Mouse (Mus musculus): ENCODE results near the gene Rpl15.

The Rpl15 gene

DNA sequence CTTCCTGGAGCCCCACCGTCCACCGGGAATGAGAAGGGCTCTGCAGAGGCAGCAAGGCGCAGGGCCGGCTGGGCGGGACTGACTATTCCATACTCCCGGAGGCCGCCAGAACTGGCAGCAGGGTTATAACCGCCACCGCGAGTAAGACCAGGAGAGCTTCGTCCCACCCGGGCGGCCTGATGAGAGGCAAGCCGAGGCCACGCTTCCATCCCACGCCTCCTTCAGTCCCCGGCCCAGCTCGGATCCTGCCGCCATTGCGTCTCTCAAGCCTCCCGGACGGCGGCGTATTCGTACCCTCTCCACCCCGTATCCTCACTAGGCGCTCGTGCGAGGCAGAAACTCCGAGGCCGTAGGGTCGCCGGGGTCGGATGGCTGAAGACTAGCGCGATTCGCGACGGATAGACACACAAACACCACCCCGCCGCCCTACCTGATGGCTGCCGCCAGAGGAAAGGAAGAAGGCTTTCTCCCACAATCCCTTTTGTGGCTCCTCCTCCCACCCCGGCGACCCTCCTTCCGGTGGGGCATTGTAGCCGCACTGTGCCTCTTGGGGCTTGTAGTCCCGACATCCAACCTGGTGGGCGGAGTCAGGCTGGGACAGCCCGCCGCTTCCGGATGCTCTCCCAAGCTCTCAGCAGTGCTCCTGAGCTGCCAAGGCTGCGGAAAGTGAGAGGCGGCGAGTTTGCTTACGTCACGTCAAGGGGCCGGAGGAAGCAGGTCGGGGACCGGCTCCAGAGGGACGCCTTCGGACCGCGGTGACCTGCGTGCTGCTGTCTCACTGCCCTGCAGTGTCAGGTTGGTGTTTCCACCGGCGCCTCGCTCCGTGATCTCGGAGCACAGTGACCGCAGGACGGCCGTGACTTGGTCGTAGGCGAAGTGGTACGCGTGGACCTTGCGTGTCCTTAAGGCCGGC lies at the start of gene Rpl15, which contains the start of gene Nkiras1:
TSS of gene Rpl15 (minus strand) at position 863 of the 913 bp plus-strand sequence.
TSS of gene Nkiras1 (plus strand) at position 608 of the 913 bp plus-strand sequence.
- DNase-seq (ENCODE audit: low spot score): peak; percentile 98

DNA sequence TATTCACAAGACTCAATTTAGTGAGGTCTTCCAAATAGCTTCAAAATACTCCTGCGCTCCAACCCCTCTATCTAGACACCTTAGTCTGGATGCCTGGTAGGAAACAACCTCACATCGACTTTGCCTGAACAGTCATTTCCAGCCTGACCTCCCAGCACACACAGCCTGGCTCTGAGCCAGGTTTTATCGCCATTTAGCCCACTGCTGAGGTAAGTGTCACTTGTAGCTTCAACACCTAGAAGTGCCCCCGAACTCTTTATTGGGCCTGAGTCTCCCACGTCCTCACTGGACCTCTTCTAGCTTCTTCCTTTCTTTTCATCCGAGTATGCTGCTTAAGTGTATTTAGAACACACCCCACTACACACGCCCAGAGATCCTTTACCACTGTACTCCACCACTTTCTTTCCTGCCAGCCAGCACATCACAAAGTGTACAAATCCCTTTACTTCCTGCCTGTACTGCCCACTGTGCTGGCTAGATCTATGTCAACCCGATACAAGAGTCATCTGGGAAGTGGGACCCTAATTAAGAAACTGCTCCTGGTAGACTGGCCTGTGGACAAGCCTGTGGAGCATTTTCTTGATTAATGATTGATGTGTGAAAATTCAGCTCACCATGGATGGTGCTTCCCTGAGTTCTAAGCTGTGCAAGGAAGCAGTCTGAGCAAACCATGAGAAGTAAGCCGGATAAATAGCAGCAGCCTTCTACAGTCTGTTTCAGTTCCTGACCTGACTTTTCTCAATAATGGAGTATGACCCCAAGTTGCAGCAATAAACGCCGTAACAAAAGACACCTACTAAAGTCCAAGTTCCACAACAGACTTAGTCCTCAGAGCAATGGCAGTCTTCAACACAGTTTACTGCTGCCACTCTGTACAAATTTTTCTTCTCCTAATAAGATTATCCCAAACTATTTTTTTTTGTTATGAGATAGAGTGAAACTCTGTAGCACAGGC lies 46.5 kb upstream of the Rpl15 start:
- DNase-seq (ENCODE audit: low spot score): no peak

GRCm38 (mm10) chr14:18304165-18304564 lies 33.0 kb upstream of the Rpl15 start:
- DNase-seq (ENCODE audit: low spot score): no peak

DNA sequence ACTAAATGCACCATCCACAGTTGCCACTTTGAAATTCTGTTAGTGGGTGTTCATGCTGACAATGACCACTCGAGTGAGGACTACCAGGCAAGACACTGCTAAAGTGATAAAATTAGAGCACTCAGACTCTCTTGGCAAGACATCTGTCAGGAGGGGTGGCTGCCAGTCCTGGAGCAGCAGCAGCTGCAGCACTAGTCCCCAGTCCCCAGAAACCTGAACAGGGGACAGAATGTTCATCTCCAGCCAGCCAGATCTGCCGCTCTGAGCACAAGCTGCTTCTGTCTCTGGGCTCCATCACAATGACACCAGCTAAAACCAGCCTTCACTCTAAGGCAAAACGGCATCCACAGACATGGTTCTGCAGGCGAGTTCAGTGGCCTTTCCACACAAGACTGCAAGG lies 32.1 kb upstream of the Rpl15 start:
- DNase-seq (ENCODE audit: low spot score): no peak

GRCm38 (mm10) chr14:18302750-18303149 lies 31.6 kb upstream of the Rpl15 start:
- DNase-seq (ENCODE audit: low spot score): no peak

GRCm38 (mm10) chr14:18301591-18301990 lies 30.4 kb upstream of the Rpl15 start:
- DNase-seq (ENCODE audit: low spot score): no peak

- DNase-seq (ENCODE audit: low spot score): no peak
Observed at GRCm38 (mm10) chr14:18300676-18301075, 29.5 kb upstream of the Rpl15 start.

GRCm38 (mm10) chr14:18298874-18299273 lies 27.7 kb upstream of the Rpl15 start:
- DNase-seq (ENCODE audit: low spot score): no peak

DNA sequence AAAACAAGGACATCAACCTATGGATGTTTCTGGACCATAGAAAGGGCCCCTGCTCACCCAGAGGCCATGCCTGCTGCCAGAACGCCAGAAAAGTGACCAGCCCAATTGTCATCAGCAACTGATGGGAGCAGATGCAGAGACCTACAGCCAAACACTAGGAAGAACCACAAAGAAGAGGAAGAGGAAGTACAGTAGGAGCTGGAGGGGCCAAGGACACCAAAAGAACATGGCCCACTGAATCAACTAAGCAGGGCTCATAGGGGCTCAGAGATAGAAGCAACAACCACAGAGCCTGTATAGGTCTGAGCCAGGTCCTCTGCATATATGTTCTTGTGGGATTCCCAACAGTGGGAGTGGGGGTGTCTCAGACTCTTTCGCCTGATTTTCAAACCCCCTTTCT lies 26.2 kb upstream of the Rpl15 start:
- DNase-seq (ENCODE audit: low spot score): no peak

DNA sequence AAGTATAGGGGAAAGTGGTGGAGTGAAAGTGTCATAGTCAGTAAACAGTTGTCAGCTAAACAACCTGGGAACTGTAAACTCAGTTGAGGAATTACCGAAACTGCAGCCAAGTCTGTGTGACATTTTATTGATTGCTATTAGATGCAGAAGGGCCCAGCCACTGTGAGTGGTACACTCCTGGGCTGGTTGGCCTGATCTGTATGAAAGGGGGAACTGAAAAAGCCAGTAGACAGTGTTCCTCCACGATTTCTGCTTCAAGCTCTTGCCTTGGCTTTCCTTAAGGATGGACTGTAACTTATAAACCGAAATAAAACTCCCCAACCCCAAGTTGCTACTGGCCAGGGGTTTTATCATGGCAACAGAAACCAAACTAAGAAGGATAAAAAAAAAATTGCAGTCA lies 21.4 kb upstream of the Rpl15 start:
- no peak for DNase-seq (ENCODE audit: low spot score)

DNA sequence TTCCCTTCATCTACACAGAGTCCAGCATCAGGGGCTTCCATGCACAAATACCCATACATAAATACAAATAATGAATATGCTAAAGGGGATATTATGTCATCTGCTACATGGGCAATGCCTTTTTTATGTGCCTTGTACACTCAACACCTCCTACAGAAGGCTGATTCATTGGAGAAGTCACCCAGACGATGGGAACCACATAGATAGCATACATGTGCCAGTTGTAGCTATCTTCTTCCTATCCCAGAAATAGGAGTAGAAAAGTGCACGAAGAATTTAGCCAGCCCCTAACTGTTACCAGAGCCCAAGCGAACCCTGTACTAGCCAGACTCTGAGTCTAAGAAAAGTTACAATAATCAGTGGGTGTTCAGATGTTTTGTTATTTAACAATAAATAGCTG lies 20.9 kb upstream of the Rpl15 start:
- DNase-seq (ENCODE audit: low spot score): no peak

DNA sequence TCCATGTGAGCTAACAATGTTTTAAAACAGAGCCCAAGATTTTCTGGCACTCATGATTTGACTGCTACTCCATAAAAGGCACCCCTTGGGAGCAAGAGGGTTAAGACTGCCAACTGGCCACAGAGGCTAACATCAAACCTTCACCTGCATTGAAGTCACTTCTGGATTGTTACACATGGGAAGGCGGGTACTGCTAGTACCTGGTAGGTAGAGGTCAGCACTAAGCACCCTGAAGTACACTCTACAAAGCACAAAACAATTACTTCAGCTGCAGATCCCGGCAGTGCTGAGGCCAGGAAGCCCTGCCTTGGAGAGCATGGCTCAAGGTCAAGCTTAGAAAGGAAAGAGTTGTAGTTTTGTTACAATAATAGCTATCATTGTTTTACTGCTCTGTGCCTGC lies 16.2 kb upstream of the Rpl15 start:
- no peak for DNase-seq (ENCODE audit: low spot score)

DNA sequence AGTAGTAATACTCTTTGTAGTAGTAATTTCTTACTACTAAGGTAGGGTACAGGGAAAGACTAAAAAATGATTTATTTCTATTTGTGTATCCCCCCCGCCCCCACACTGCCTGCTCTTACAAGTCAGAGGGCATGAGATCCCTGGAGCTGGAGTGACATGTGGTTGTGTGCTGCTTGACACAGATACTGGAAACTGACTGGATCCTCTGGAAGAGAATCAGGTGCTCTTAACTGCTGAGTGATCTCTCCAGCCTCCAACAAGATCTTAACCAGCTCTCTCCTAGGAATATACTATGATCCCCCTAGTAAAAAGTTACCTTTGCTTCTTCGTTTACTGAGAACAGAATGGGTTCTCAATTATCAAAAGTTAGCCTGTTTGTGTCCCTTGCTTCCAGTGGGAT lies 15.2 kb upstream of the Rpl15 start:
- DNase-seq (ENCODE audit: low spot score): no peak

DNA sequence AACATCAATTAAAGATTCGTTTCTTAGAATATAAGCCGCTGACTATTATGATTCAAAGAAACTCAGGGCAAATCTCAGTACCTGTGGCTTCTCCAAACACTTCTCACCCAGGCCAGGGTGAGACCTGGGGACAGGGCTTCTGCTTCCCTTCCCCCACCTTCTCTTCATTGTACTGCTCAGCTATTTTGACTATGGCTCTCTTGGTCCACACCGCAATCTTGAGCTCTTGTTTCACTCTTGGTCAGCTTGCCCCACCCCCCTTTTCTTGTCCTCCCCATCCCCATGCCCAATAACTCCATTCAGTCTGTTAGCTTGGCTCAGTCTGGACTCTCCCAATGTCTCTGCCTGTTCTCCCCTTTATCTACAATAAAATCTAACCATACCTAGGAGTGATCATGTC lies 14.3 kb upstream of the Rpl15 start:
- no peak for DNase-seq (ENCODE audit: low spot score)

GRCm38 (mm10) chr14:18284581-18284980 lies 13.4 kb upstream of the Rpl15 start:
- no peak for DNase-seq (ENCODE audit: low spot score)

DNA sequence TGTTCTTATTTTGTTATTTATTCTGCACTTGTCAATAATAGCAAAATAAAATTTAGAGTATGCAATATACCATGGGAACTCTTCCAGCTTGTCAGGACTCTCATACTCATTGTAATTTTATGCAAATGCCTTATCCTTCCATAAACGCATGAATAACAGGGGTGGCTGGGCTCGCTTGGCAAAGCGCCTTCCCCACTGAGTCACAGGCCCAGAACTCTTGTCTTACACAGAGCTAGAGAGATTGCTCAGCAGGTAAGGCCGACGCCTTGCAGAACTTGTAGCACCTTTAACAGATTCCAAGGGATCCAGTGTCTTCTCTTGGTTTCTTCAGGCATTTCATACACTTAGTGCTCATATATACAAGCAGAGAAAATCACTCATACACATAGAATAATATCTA lies 9.2 kb upstream of the Rpl15 start:
- DNase-seq (ENCODE audit: low spot score): no peak

GRCm38 (mm10) chr14:18274526-18274925 lies 3.3 kb upstream of the Rpl15 start:
- DNase-seq (ENCODE audit: low spot score): no peak

DNA sequence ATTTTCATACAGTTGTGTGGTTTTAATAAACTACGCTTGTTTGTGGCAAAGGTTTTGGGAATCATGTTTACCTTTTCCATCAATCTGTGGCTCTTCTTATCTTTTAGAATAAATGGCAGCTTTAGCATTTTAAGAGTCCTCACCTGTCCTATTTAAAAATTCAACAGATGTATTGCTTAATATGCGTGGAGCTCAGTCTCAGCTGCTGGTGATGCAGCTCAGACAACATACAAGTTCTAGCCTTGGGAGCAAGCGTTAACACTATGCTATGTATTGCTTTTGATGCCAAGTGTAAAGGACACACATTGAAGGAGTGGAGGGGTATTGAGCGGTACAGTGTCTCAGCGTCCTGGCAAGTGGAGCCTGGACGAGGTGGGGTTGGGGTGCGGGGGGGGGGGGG lies 475 bp upstream of the Rpl15 start:
- DNase-seq (ENCODE audit: low spot score): no peak

DNA sequence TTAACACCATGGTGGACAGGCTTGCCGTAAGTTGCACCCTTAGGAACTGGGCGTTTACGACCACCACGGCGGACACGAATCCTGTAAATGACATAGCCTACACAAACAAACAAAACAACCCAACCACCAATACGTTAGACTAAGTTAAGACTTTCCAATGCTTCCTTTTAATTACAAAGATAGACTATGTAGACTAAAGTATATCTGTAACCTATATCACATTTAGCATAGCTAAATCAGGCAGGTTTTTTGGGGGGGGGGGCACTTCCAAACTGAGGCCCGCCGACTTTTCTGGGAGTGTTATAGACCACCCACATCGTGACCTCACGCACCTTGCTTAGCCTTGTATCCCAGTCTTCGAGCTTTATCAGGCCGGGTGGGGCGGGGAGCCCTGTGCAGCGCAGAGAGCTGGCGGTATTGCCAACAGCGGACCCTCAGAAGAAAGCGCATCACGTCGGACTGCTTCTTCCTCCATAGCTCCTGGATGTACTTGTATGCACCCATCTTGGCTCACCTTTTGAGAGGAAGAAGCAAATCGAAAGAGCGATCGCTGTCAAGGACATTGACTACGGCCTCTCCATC lies 1.2 kb downstream of the Rpl15 start:
- peak; percentile 50 for DNase-seq (ENCODE audit: low spot score)

DNA sequence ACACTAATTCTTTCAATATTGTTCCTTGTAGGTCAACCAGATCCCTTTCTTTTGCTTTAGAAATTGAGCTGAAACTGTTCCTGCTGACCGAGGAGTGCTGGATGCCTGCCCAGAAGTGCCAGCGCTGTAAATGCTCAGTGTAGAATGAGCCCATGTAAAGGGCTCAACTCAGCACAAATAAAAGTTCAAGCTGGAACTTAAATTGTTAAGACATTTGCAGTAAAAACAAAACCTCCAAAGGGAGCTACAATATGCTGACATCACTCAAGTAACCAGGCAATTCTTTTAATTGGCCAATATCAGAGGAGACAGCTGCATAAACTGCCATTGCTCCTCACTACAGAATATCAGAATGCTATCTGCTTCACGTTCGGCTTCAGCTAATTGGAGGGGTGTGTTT lies 7.8 kb downstream of the Rpl15 start:
- no peak for DNase-seq (ENCODE audit: low spot score)

DNA sequence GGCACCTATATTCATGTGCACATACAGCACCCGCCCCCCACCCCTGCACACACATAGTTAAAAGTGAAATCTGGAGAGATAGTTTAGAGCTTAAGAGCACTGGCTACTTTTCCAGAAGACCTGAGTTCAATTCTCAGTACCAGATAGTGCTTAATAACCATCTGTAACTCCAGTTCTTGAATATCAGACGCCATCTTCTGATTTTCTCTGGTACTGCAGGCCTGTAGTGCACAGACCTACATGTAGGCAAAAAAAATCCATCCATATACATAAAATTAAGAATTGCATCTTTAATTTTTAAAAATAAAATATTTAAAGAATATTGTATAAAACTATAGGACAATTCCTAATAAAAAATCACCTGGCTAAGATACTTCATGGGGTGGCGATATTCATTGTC lies 10.0 kb downstream of the Rpl15 start:
- no peak for DNase-seq (ENCODE audit: low spot score)

GRCm38 (mm10) chr14:18242638-18243130 lies 28.5 kb downstream of the Rpl15 start:
- no peak for DNase-seq (ENCODE audit: low spot score)

Measured in retina, embryonic 14.5 days (tissue).